Mouse (Mus musculus) heart, postnatal 14 days (tissue): ENCODE data around the gene Igsf21. TPM values are rescaled to one million over a fixed set of nuclear protein-coding genes. Genes with fewer than 3 reads are reported as not detected.

Source experiments
- DNase-seq, 2 experiments: peaks; one replicate each; pipeline ENCODE4 v3.0.0; 2021 to 2022
- intact Hi-C: fragments of 180-260 bp; cut with DNase I; formaldehyde crosslinking; loops from one replicate; pipeline ENCODE4 v1.15.1; 2025
- total RNA-seq, 2 experiments: library from RNA; stranded (reverse); gene quantifications; 2 replicates each; pipeline ENCODE4 v1.2.3; 2021

Igsf21 gene
- total RNA-seq, 2 experiments from 2014 or later, result 0.31 TPM; not detected in 1

- intact Hi-C loops, result no loop called here
Measured at GRCm38 (mm10) chr4:140243231-140243630, 3.4 kb downstream of the Igsf21 start.

GRCm38 (mm10) chr4:140242291-140242690 is 4.3 kb downstream of the Igsf21 start:
- DNase-seq, result no peak
- intact Hi-C loops, result no loop called here

More at GRCm38 (mm10) chr4:140243231-140243630, 3.4 kb downstream of the Igsf21 start:
- no peak for DNase-seq

- DNase-seq, result no peak
- intact Hi-C loops, result no loop called here
Measured at GRCm38 (mm10) chr4:140237305-140237741, 9.3 kb downstream of the Igsf21 start.

GRCm38 (mm10) chr4:140235361-140236153 is 11.0 kb downstream of the Igsf21 start:
- DNase-seq, result no peak
- intact Hi-C loops, result no loop called here

GRCm38 (mm10) chr4:140234412-140235205 is 12.0 kb downstream of the Igsf21 start:
- intact Hi-C loops, result no loop called here
- DNase-seq, result no peak

- intact Hi-C loops, result no loop called here
- DNase-seq, result no peak
Measured at GRCm38 (mm10) chr4:140227837-140228236, 18.7 kb downstream of the Igsf21 start.

GRCm38 (mm10) chr4:140225204-140225603 is 21.4 kb downstream of the Igsf21 start:
- intact Hi-C loops, result no loop called here
- no peak for DNase-seq

- DNase-seq, result no peak
- intact Hi-C loops, result no loop called here
Measured at GRCm38 (mm10) chr4:140224451-140224850, 22.1 kb downstream of the Igsf21 start.

GRCm38 (mm10) chr4:140223067-140223466 is 23.5 kb downstream of the Igsf21 start:
- no peak for DNase-seq
- intact Hi-C loops, result no loop called here

- intact Hi-C loops, result no loop called here
- peak in 1 of 2 experiments; percentile 27 for DNase-seq
Measured at GRCm38 (mm10) chr4:140220326-140221093, 26.1 kb downstream of the Igsf21 start.

- no peak for DNase-seq
- intact Hi-C loops, result no loop called here
Measured at GRCm38 (mm10) chr4:140218853-140219852, 27.4 kb downstream of the Igsf21 start.

- no peak for DNase-seq
- intact Hi-C loops, result no loop called here
Measured at GRCm38 (mm10) chr4:140218384-140218783, 28.2 kb downstream of the Igsf21 start.

GRCm38 (mm10) chr4:140217934-140218333 is 28.6 kb downstream of the Igsf21 start:
- intact Hi-C loops, result no loop called here

GRCm38 (mm10) chr4:140216096-140216495 is 30.5 kb downstream of the Igsf21 start:
- DNase-seq, result no peak
- intact Hi-C loops, result no loop called here

More at GRCm38 (mm10) chr4:140217934-140218333, 28.6 kb downstream of the Igsf21 start:
- DNase-seq, result no peak

- no peak for DNase-seq
Measured at GRCm38 (mm10) chr4:140215205-140215604, 31.4 kb downstream of the Igsf21 start.

GRCm38 (mm10) chr4:140214406-140214805 is 32.2 kb downstream of the Igsf21 start:
- DNase-seq, result no peak
- intact Hi-C loops, result no loop called here

More at GRCm38 (mm10) chr4:140215205-140215604, 31.4 kb downstream of the Igsf21 start:
- intact Hi-C loops, result no loop called here

- intact Hi-C loops, result no loop called here
- no peak for DNase-seq
Measured at GRCm38 (mm10) chr4:140210129-140210890, 36.3 kb downstream of the Igsf21 start.

GRCm38 (mm10) chr4:140205811-140206231 is 40.8 kb downstream of the Igsf21 start:
- DNase-seq, result peak; percentile 35 to 56

GRCm38 (mm10) chr4:140204775-140205174 is 41.8 kb downstream of the Igsf21 start:
- intact Hi-C loops, result no loop called here
- no peak for DNase-seq

More at GRCm38 (mm10) chr4:140205811-140206231, 40.8 kb downstream of the Igsf21 start:
- intact Hi-C loops, result no loop called here
